Mouse (Mus musculus) liver, embryonic 12.5 days (tissue): ENCODE measurements around the gene Hoxc6. TPM values are rescaled to one million over a fixed set of nuclear protein-coding genes. Genes with fewer than 3 reads are reported as not detected.

Experiments used
- ATAC-seq: fragments of 200-750 bp; cut with Nextera tagmentation; 2 replicates; pipeline ENCODE4 v1.8.0; 2017; ENCODE audit warnings: moderate number of reproducible peaks, mild to moderate bottlenecking, moderate library complexity
- H3K27ac ChIP-seq: fragments of 300-500 bp; sonication (generic); 2 replicates; pipeline ENCODE4 v1.5.1; 2016; ENCODE audit warnings: mild to moderate bottlenecking
- H3K27me3 ChIP-seq: fragments of 300-500 bp; sonication (generic); replicated peaks from 2 replicates; pipeline ENCODE4 v1.6.1; 2016; ENCODE audit warnings: mild to moderate bottlenecking, moderate library complexity
- H3K36me3 ChIP-seq: fragments of 300-500 bp; sonication (generic); 2 replicates; pipeline ENCODE4 v1.6.1; 2016; ENCODE audit warnings: mild to moderate bottlenecking, moderate library complexity
- H3K4me1 ChIP-seq: fragments of 300-500 bp; sonication (generic); 2 replicates; pipeline ENCODE4 v1.6.1; 2016
- H3K4me2 ChIP-seq: fragments of 300-500 bp; sonication (generic); 2 replicates; pipeline ENCODE4 v1.6.1; 2016; ENCODE audit warnings: mild to moderate bottlenecking, moderate library complexity
- H3K4me3 ChIP-seq: fragments of 300-500 bp; sonication (generic); 2 replicates; pipeline ENCODE4 v1.5.1; 2016; ENCODE audit warnings: mild to moderate bottlenecking, moderate library complexity
- H3K9ac ChIP-seq: fragments of 300-500 bp; sonication (generic); 2 replicates; pipeline ENCODE4 v1.6.1; 2016; ENCODE audit warnings: mild to moderate bottlenecking, moderate library complexity
- H3K9me3 ChIP-seq: fragments of 300-500 bp; sonication (generic); replicated peaks from 2 replicates; pipeline ENCODE4 v1.6.1; 2016; ENCODE audit warnings: mild to moderate bottlenecking, moderate library complexity
- WGBS: fragments of 180-500 bp; shearing (Covaris S2); methylation state at CpG from one replicate; pipeline ENCODE4 v1.1.7; 2016; ENCODE audit not compliant: insufficient replicate concordance; 5-methylcytosine and 5-hydroxymethylcytosine counted together
- polyA plus RNA-seq: library from polyadenylated mRNA; unstranded; fragments of >200 nt; fragmentation: Nextera tagmentation; extraction: Ambion mirVana; gene quantifications from 2 replicates; pipeline ENCODE4 v1.2.1, GENCODE M21; 2016

Hoxc6 gene
- polyA plus RNA-seq, 1 experiment from 2014 or later, result 0.17 TPM

- no peak overlapping the region for H3K4me3 ChIP-seq
- no peak overlapping the region for H3K9ac ChIP-seq
- H3K4me1 ChIP-seq, result no peaks in the 10 kb centered on the region
- H3K9me3 ChIP-seq, result no peaks in the 10 kb centered on the region
- no peaks in the 10 kb centered on the region for H3K36me3 ChIP-seq
- H3K4me2 ChIP-seq, result no peak overlapping the region
- no peak for ATAC-seq
- WGBS, result 4% methylated on average over 6 of the region's 6 CpGs
- H3K27me3 ChIP-seq, result peaks cover 99% of the 10 kb centered on the region
- H3K27ac ChIP-seq, result no peak overlapping the region
Measured at GRCm38 (mm10) chr15:102972753-102973152, 25.3 kb upstream of the Hoxc6 start.

- no peak overlapping the region for H3K4me3 ChIP-seq
- H3K36me3 ChIP-seq, result no peaks in the 10 kb centered on the region
- ATAC-seq, result no peak
- H3K27me3 ChIP-seq, result peaks cover 100% of the 10 kb centered on the region
- H3K4me2 ChIP-seq, result no peak overlapping the region
- H3K27ac ChIP-seq, result no peak overlapping the region
- no peak overlapping the region for H3K9ac ChIP-seq
- 5% methylated on average over 7 of the region's 7 CpGs for WGBS
- no peaks in the 10 kb centered on the region for H3K9me3 ChIP-seq
- H3K4me1 ChIP-seq, result no peaks in the 10 kb centered on the region
Measured at GRCm38 (mm10) chr15:102975034-102975433, 23.0 kb upstream of the Hoxc6 start.

- no peaks in the 10 kb centered on the region for H3K9me3 ChIP-seq
- H3K27ac ChIP-seq, result no peak overlapping the region
- H3K36me3 ChIP-seq, result no peaks in the 10 kb centered on the region
- H3K9ac ChIP-seq, result no peak overlapping the region
- no peaks in the 10 kb centered on the region for H3K4me1 ChIP-seq
- peaks cover 100% of the 10 kb centered on the region for H3K27me3 ChIP-seq
- no peak overlapping the region for H3K4me3 ChIP-seq
- ATAC-seq, result no peak
- no peak overlapping the region for H3K4me2 ChIP-seq
- 3% methylated on average over 21 of the region's 21 CpGs for WGBS
Measured at GRCm38 (mm10) chr15:102975688-102976111, 22.4 kb upstream of the Hoxc6 start.

- H3K36me3 ChIP-seq, result no peaks in the 10 kb centered on the region
- no peak within 1 kb of the TSS for H3K9ac ChIP-seq
- H3K4me2 ChIP-seq, result peak within 1 kb of the TSS; percentile 28
- WGBS, result under 1% methylated on average over 9 of the region's 20 CpGs
- no peak within 1 kb of the TSS for H3K27ac ChIP-seq
- no peak for ATAC-seq
- H3K9me3 ChIP-seq, result no peaks in the 10 kb centered on the region
- no peaks in the 10 kb centered on the region for H3K4me1 ChIP-seq
- peak within 1 kb of the TSS; percentile 13 for H3K4me3 ChIP-seq
- peaks cover 100% of the 10 kb centered on the region for H3K27me3 ChIP-seq
Measured at GRCm38 (mm10) chr15:102976171-102976570, 21.9 kb upstream of the Hoxc6 start, which contains the start of gene Hoxc9. Hoxc9 (plus strand) TSS chr15:102976439.

- no peak overlapping the region for H3K9ac ChIP-seq
- H3K9me3 ChIP-seq, result no peaks in the 10 kb centered on the region
- WGBS, result 2% methylated on average over 37 of the region's 37 CpGs
- no peaks in the 10 kb centered on the region for H3K36me3 ChIP-seq
- peak overlapping the region; percentile 28 for H3K4me2 ChIP-seq
- no peak for ATAC-seq
- H3K4me3 ChIP-seq, result peak overlapping the region; percentile 13
- 0 out of 2 replicates have a peak, but pooled peaks cover 3% of the 10 kb centered on the region for H3K4me1 ChIP-seq
- H3K27me3 ChIP-seq, result peaks cover 100% of the 10 kb centered on the region
- H3K27ac ChIP-seq, result no peak overlapping the region
Measured at GRCm38 (mm10) chr15:102976631-102977422, 21.2 kb upstream of the Hoxc6 start.

- ATAC-seq, result no peak
- H3K9me3 ChIP-seq, result no peaks in the 10 kb centered on the region
- H3K36me3 ChIP-seq, result no peaks in the 10 kb centered on the region
- H3K9ac ChIP-seq, result no peak overlapping the region
- peak overlapping the region; percentile 13 for H3K4me3 ChIP-seq
- 0 out of 2 replicates have a peak, but pooled peaks cover 5% of the 10 kb centered on the region for H3K4me1 ChIP-seq
- 4% methylated on average over 16 of the region's 16 CpGs for WGBS
- no peak overlapping the region for H3K27ac ChIP-seq
- peak overlapping the region; percentile 28 for H3K4me2 ChIP-seq
- H3K27me3 ChIP-seq, result peaks cover 100% of the 10 kb centered on the region
Measured at GRCm38 (mm10) chr15:102977423-102977974, 20.6 kb upstream of the Hoxc6 start.

GRCm38 (mm10) chr15:102978615-102979515 lies 19.2 kb upstream of the Hoxc6 start:
- 0 out of 2 replicates have a peak, but pooled peaks cover 5% of the 10 kb centered on the region for H3K4me1 ChIP-seq
- ATAC-seq, result no peak
- no peak overlapping the region for H3K9ac ChIP-seq
- no peaks in the 10 kb centered on the region for H3K9me3 ChIP-seq
- no peak overlapping the region for H3K4me3 ChIP-seq
- peaks cover 100% of the 10 kb centered on the region for H3K27me3 ChIP-seq
- no peaks in the 10 kb centered on the region for H3K36me3 ChIP-seq
- 1% methylated on average over 13 of the region's 13 CpGs for WGBS
- no peak overlapping the region for H3K27ac ChIP-seq
- no peak overlapping the region for H3K4me2 ChIP-seq

- Histone ChIP-seq H3K27ac (no peak overlapping the region), H3K9ac (no peak overlapping the region), H3K27me3 (peaks cover 100% of the 10 kb centered on the region), H3K4me2 (no peak overlapping the region), H3K36me3 (no peaks in the 10 kb centered on the region), H3K4me1 (0 out of 2 replicates have a peak, but pooled peaks cover 5% of the 10 kb centered on the region), H3K4me3 (no peak overlapping the region), H3K9me3 (no peaks in the 10 kb centered on the region)
- no peak for ATAC-seq
- WGBS, result 0% methylated on average over 1 of the region's 1 CpGs
Measured at GRCm38 (mm10) chr15:102979936-102980335, 18.1 kb upstream of the Hoxc6 start.

- no peaks in the 10 kb centered on the region for H3K36me3 ChIP-seq
- no peak overlapping the region for H3K27ac ChIP-seq
- H3K27me3 ChIP-seq, result peaks cover 100% of the 10 kb centered on the region
- 0 out of 2 replicates have a peak, but pooled peaks cover 5% of the 10 kb centered on the region for H3K4me1 ChIP-seq
- H3K9me3 ChIP-seq, result no peaks in the 10 kb centered on the region
- no peak overlapping the region for H3K4me2 ChIP-seq
- no peak overlapping the region for H3K9ac ChIP-seq
- WGBS, result 4% methylated on average over 11 of the region's 11 CpGs
- H3K4me3 ChIP-seq, result no peak overlapping the region
- no peak for ATAC-seq
Measured at GRCm38 (mm10) chr15:102980352-102980751, 17.7 kb upstream of the Hoxc6 start.

GRCm38 (mm10) chr15:102980912-102981311 lies 17.1 kb upstream of the Hoxc6 start:
- no peak for ATAC-seq
- H3K4me3 ChIP-seq, result 0 out of 2 replicates have a peak overlapping the region, but pooled peaks have one; percentile 32
- WGBS, result 5% methylated on average over 14 of the region's 14 CpGs

GRCm38 (mm10) chr15:102981379-102982288 lies 16.4 kb upstream of the Hoxc6 start:
- ATAC-seq, result no peak
- Histone ChIP-seq H3K4me3 (peak overlapping the region; percentile 32), H3K4me2 (peak overlapping the region; percentile 52), H3K27me3 (peaks cover 100% of the 10 kb centered on the region), H3K36me3 (no peaks in the 10 kb centered on the region), H3K27ac (no peak overlapping the region), H3K9ac (0 out of 2 replicates have a peak overlapping the region, but pooled peaks have one; percentile 12), H3K9me3 (no peaks in the 10 kb centered on the region), H3K4me1 (0 out of 2 replicates have a peak, but pooled peaks cover 5% of the 10 kb centered on the region)
- WGBS, result 2% methylated on average over 88 of the region's 88 CpGs

More at GRCm38 (mm10) chr15:102980912-102981311, 17.1 kb upstream of the Hoxc6 start:
- Histone ChIP-seq H3K9me3 (no peaks in the 10 kb centered on the region), H3K27me3 (peaks cover 100% of the 10 kb centered on the region), H3K27ac (no peak overlapping the region), H3K4me1 (0 out of 2 replicates have a peak, but pooled peaks cover 5% of the 10 kb centered on the region), H3K9ac (no peak overlapping the region), H3K4me2 (peak overlapping the region; percentile 52), H3K36me3 (no peaks in the 10 kb centered on the region)
